Mouse (Mus musculus) spleen, embryonic (tissue): ENCODE results near the gene Lep.

Experiments
- CTCF ChIA-PET: fragments of 350-600 bp; sonication (Branson Sonifier 250); formaldehyde crosslinking; loops from one replicate; lab custom pipeline; 2022; lab: Charles Lee

Lep gene

GRCm38 (mm10) chr6:29044029-29044428 lies 16.0 kb upstream of the Lep start:
- CTCF ChIA-PET: no interaction called here

- CTCF ChIA-PET: no interaction called here
These were observed 10.1 kb upstream of the Lep start for GRCm38 (mm10) chr6:29049926-29050325.

- CTCF ChIA-PET: no interaction called here
These were observed 7.8 kb upstream of the Lep start for GRCm38 (mm10) chr6:29052188-29052587.

GRCm38 (mm10) chr6:29053181-29053580 lies 6.8 kb upstream of the Lep start:
- CTCF ChIA-PET: no interaction called here

- CTCF ChIA-PET: no interaction called here
These were observed 3.6 kb upstream of the Lep start for GRCm38 (mm10) chr6:29056377-29056776.

GRCm38 (mm10) chr6:29066389-29066790 lies 6.4 kb downstream of the Lep start:
- CTCF ChIA-PET: no interaction called here

- CTCF ChIA-PET: no interaction called here
These were observed 12.2 kb downstream of the Lep start for GRCm38 (mm10) chr6:29072258-29072657.

GRCm38 (mm10) chr6:29073462-29074132 lies 13.6 kb downstream of the Lep start:
- CTCF ChIA-PET: no interaction called here

GRCm38 (mm10) chr6:29074133-29074469 lies 14.1 kb downstream of the Lep start:
- CTCF ChIA-PET: no interaction called here

- CTCF ChIA-PET: no interaction called here
These were observed 19.3 kb downstream of the Lep start for GRCm38 (mm10) chr6:29079291-29079690.

- CTCF ChIA-PET: no interaction called here
These were observed 21.9 kb downstream of the Lep start for GRCm38 (mm10) chr6:29081826-29082363.

- CTCF ChIA-PET: no interaction called here
These were observed 22.8 kb downstream of the Lep start for GRCm38 (mm10) chr6:29082776-29083354.

- CTCF ChIA-PET: no interaction called here
These were observed 24.4 kb downstream of the Lep start for GRCm38 (mm10) chr6:29084401-29084800.

GRCm38 (mm10) chr6:29087921-29088709 lies 28.1 kb downstream of the Lep start:
- CTCF ChIA-PET: interaction anchor here (0.7 to 0.8 kb wide), 3 partner anchors 22 to 1612 kb away, joined by 3 to 5 read pairs (median 3); no protein-coding TSS in a partner anchor

GRCm38 (mm10) chr6:29092234-29092633 lies 32.2 kb downstream of the Lep start:
- CTCF ChIA-PET: no interaction called here

- CTCF ChIA-PET: no interaction called here
These were observed 32.9 kb downstream of the Lep start for GRCm38 (mm10) chr6:29092904-29093303.

GRCm38 (mm10) chr6:29099536-29100170 lies 39.6 kb downstream of the Lep start:
- CTCF ChIA-PET: interaction anchor here (0.7 kb wide), 1 partner anchor 66 kb away, joined by 4 read pairs; no protein-coding TSS in a partner anchor

GRCm38 (mm10) chr6:29100423-29100822 lies 40.4 kb downstream of the Lep start:
- CTCF ChIA-PET: interaction anchor here (0.7 kb wide), 1 partner anchor 13 kb away, joined by 6 read pairs; no protein-coding TSS in a partner anchor

- CTCF ChIA-PET: interaction anchor here (0.7 kb wide), 1 partner anchor 12 kb away, joined by 6 read pairs; no protein-coding TSS in a partner anchor
These were observed 41.3 kb downstream of the Lep start for GRCm38 (mm10) chr6:29101248-29101864.

- CTCF ChIA-PET: no interaction called here
These were observed 48.4 kb downstream of the Lep start for GRCm38 (mm10) chr6:29108376-29108775.

- CTCF ChIA-PET: no interaction called here
These were observed 51.5 kb downstream of the Lep start for GRCm38 (mm10) chr6:29111501-29111900.
